Mouse (Mus musculus) C2C12 (cell line): ENCODE measurements around the gene Fgd6.

Experiments
- CEBPB ChIP-seq: IDR thresholded peaks from one replicate; pipeline ENCODE4 v1.6.1; 2011; ENCODE audit warnings: low read depth, mild to moderate bottlenecking, control low read depth, moderate library complexity
- CTCF ChIP-seq: IDR thresholded peaks from one replicate; pipeline ENCODE4 v1.5.1; 2011; ENCODE audit not compliant: control insufficient read depth, insufficient read depth, insufficient read length
- MAX ChIP-seq: IDR thresholded peaks from one replicate; pipeline ENCODE4 v1.6.1; 2011; ENCODE audit warnings: mild to moderate bottlenecking, control low read depth
- MYOD1 ChIP-seq: IDR thresholded peaks from one replicate; pipeline ENCODE4 v1.6.1; 2011; ENCODE audit warnings: low read depth; ENCODE audit not compliant: control insufficient read depth, insufficient read length

- TF ChIP-seq MYOD1 (no peak), CTCF (no peak), CEBPB (no peak), MAX (no peak)
Measured at GRCm38 (mm10) chr10:94017455-94017854, 18.3 kb upstream of the Fgd6 start.
